ENCODE assay signal across 19 mouse cellular contexts in the genomic region with DNA sequence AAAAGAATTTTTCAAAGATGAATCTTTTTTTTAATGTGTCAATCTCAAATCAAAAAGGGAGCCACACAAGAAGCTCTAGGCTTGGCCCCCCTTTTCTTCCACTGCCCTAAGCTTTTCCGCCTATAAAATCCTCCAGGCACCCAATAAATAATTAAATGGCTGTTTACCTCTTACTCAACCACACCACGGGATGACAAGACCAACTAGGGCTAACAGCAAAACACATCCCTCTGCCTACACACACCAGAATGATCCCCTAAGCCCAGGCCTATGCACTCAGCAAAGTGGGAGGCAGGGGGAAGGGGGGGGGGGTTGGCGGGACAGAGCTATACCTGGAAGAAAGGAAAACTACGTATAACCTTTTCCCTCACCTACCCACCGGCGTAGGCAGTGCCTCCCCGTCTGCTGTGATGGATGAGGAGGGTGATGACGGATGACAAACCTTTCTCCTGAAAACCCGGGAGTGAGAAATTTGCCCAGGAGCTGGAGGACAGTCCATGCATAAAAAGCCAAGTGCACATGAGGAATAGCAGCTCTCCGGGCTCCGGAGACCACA. TPM values are rescaled to one million over a fixed set of nuclear protein-coding genes. Genes with fewer than 3 reads are reported as not detected.
DNase-seq lines count a peak whose midpoint lies in the region; ATAC-seq and TF ChIP-seq lines count a peak whose summit lies in the region.
"Had no signal": no experiment of that assay in that cellular context is flagged by ENCODE, and none has a peak within 500 bp of the region (broad histone marks: within the 10 kb centered on the region; RNA-seq: fewer than 3 reads in every experiment).

No protein-coding gene starts in this region.

- DNase-seq in left cerebral cortex, adult 2 months (ENCODE audit: extremely low spot score in 1 of 2, low spot score in 2 of 2), result no peak
- DNase-seq in left cerebral cortex, adult 8-10 months (ENCODE audit: low spot score in 2 of 2), result no peak
- DNase-seq in limb, embryonic 10.5 days (ENCODE audit: low spot score), result peak; percentile 56
- no peak for DNase-seq in midbrain, postnatal 0 days (ENCODE audit: low spot score)
- no peak for DNase-seq in urinary bladder, postnatal 25 days (ENCODE audit: low spot score)
- no peak for DNase-seq in kidney, postnatal 14 days
- DNase-seq in ovary, postnatal 36 days (ENCODE audit: low spot score), result no peak
- DNase-seq: adrenal gland, adult 8-10 months; cerebellum, adult 18-20 months; gastrocnemius, postnatal 10 days; kidney, adult 11 months; kidney, postnatal 4 days; layer of hippocampus, postnatal 36 days; right cerebral cortex, adult 18-20 months had no signal

- peaks cover 23% of the 10 kb centered on the region for H3K4me1 ChIP-seq in hindbrain, embryonic 12.5 days
- peaks cover 53% of the 10 kb centered on the region for H3K4me1 ChIP-seq in limb, embryonic 10.5 days
- H3K4me1 ChIP-seq in midbrain, postnatal 0 days (ENCODE audit: insufficient read depth, low read length), result no peaks in the 10 kb centered on the region; the same call in 1 of the 2 replicates

- peak overlapping the region; percentile 65 for H3K27ac ChIP-seq in left cerebral cortex, adult 2 months
- H3K27ac ChIP-seq in hindbrain, embryonic 12.5 days, result no peak overlapping the region
- peak overlapping the region; percentile 37 for H3K27ac ChIP-seq in limb, embryonic 10.5 days
- H3K27ac ChIP-seq in midbrain, postnatal 0 days (ENCODE audit: low read depth, low read length), result no peak overlapping the region
- H3K27ac ChIP-seq: forebrain, embryonic 15.5 days; limb, embryonic 15.5 days; neural tube, embryonic 13.5 days had no signal

- no peak overlapping the region for H3K4me2 ChIP-seq in hindbrain, embryonic 12.5 days (replicated peaks)
- 0 out of 2 replicates have a peak overlapping the region, but pooled peaks have one; percentile 4 for H3K4me2 ChIP-seq in midbrain, postnatal 0 days (ENCODE audit: low read depth, low read length, poor library complexity, severe bottlenecking)
- H3K4me2 ChIP-seq: forebrain, embryonic 15.5 days; limb, embryonic 15.5 days; neural tube, embryonic 13.5 days had no signal

- no peak overlapping the region for H3K9ac ChIP-seq in hindbrain, embryonic 12.5 days
- no peak overlapping the region for H3K9ac ChIP-seq in midbrain, postnatal 0 days (replicated peaks; ENCODE audit: low read length, poor library complexity, severe bottlenecking)
- H3K9ac ChIP-seq: forebrain, embryonic 15.5 days; limb, embryonic 15.5 days; neural tube, embryonic 13.5 days had no signal

- WGBS in hindbrain, embryonic 12.5 days, result 40% methylated on average over 11 of the region's 11 CpGs
- WGBS in limb, embryonic 10.5 days, result 18% methylated on average over 11 of the region's 11 CpGs
- 36% methylated on average over 10 of the region's 11 CpGs for WGBS in midbrain, postnatal 0 days

- intact Hi-C loops in left cerebral cortex, adult 2 months (cut with DNase I), result no loop called here

- ATAC-seq in hindbrain, embryonic 12.5 days (ENCODE audit: low FRiP score), result peak; percentile 63; the same call in 1 of the 2 replicates
- no peak for ATAC-seq in midbrain, postnatal 0 days (ENCODE audit: low FRiP score)
- ATAC-seq: forebrain, embryonic 15.5 days; lung, postnatal 0 days had no signal

- H3K27me3 ChIP-seq in hindbrain, embryonic 12.5 days, result no peaks in the 10 kb centered on the region
- H3K27me3 ChIP-seq in limb, embryonic 10.5 days (ENCODE audit: low read depth, poor library complexity, severe bottlenecking), result peaks cover 29% of the 10 kb centered on the region
- H3K27me3 ChIP-seq in midbrain, postnatal 0 days (ENCODE audit: insufficient read depth, low read length), result no peaks in the 10 kb centered on the region
- H3K27me3 ChIP-seq: forebrain, embryonic 15.5 days; neural tube, embryonic 13.5 days had no signal

- H3K36me3 ChIP-seq in hindbrain, embryonic 12.5 days, result no peaks in the 10 kb centered on the region
- no peaks in the 10 kb centered on the region for H3K36me3 ChIP-seq in limb, embryonic 10.5 days
- H3K36me3 ChIP-seq in midbrain, postnatal 0 days (ENCODE audit: insufficient read depth, low read length), result no peaks in the 10 kb centered on the region
- H3K36me3 ChIP-seq: forebrain, embryonic 15.5 days; limb, embryonic 15.5 days; neural tube, embryonic 13.5 days had no signal

- no peak overlapping the region for H3K4me3 ChIP-seq in left cerebral cortex, adult 2 months
- no peak overlapping the region for H3K4me3 ChIP-seq in hindbrain, embryonic 12.5 days
- peak overlapping the region; percentile 14 for H3K4me3 ChIP-seq in limb, embryonic 10.5 days
- H3K4me3 ChIP-seq in midbrain, postnatal 0 days (ENCODE audit: low read depth, low read length), result no peak overlapping the region
- H3K4me3 ChIP-seq: forebrain, embryonic 15.5 days; limb, embryonic 15.5 days; neural tube, embryonic 13.5 days had no signal

- TF ChIP-seq CTCF in left cerebral cortex, adult 2 months (IDR thresholded peaks at IDR 0.05), result no peak
- TF ChIP-seq CTCF in midbrain, postnatal 0 days (IDR thresholded peaks at IDR 0.05), result no peak

- no peaks in the 10 kb centered on the region for H3K9me3 ChIP-seq in hindbrain, embryonic 12.5 days (replicated peaks)
- H3K9me3 ChIP-seq in limb, embryonic 10.5 days (replicated peaks), result no peaks in the 10 kb centered on the region
- H3K9me3 ChIP-seq in midbrain, postnatal 0 days (ENCODE audit: low read length), result no peaks in the 10 kb centered on the region
- H3K9me3 ChIP-seq: forebrain, embryonic 15.5 days; limb, embryonic 15.5 days; neural tube, embryonic 13.5 days had no signal

RNA-seq across cellular contexts. Expression of a gene that starts 39.7 kb away (rescaled TPM):
- total RNA-seq in left cerebral cortex, adult 2 months (2021), result 100 to 1,000 TPM in 1 of 2 experiments, 10 to 100 TPM in 1; 92.9 to 111 TPM
- 10 to 100 TPM; 66.8 to 72.0 (median 69.8) TPM for total RNA-seq in left cerebral cortex, adult 8-10 months (2022)
- 6.8 and 6.9 TPM in 2 replicates for polyA plus RNA-seq in hindbrain, embryonic 12.5 days (2016; fragmentation: Nextera tagmentation; extraction: Ambion mirVana)
- 19.7 and 29.3 TPM in 2 replicates for polyA plus RNA-seq in limb, embryonic 10.5 days (2016; fragmentation: Nextera tagmentation; extraction: Ambion mirVana)
- 8.3 and 12.6 TPM in 2 replicates for total RNA-seq in midbrain, postnatal 0 days (2014; rRNA removed)
- 5.5 and 6.1 TPM in 2 replicates for polyA plus RNA-seq in midbrain, postnatal 0 days (2015; fragmentation: Nextera tagmentation; extraction: Ambion mirVana)

Comparison
In these comparisons a context has a peak if more than half of its experiments do, and no peak if none do; other contexts are left out.
1. H3K27ac ChIP-seq: peak in left cerebral cortex, adult 2 months (single experiment) and limb, embryonic 10.5 days (single experiment); none in hindbrain, embryonic 12.5 days (single experiment) and midbrain, postnatal 0 days (single experiment).